Mouse (Mus musculus) cerebral cortex, adult 2 months (tissue): ENCODE results near the gene Olfr560.

Experiments
- WGBS: fragments of 180-500 bp; shearing (Covaris S2); methylation state at CpG from one replicate; pipeline ENCODE4 v1.1.7; 2018; 5-methylcytosine and 5-hydroxymethylcytosine counted together

Olfr560 gene

DNA sequence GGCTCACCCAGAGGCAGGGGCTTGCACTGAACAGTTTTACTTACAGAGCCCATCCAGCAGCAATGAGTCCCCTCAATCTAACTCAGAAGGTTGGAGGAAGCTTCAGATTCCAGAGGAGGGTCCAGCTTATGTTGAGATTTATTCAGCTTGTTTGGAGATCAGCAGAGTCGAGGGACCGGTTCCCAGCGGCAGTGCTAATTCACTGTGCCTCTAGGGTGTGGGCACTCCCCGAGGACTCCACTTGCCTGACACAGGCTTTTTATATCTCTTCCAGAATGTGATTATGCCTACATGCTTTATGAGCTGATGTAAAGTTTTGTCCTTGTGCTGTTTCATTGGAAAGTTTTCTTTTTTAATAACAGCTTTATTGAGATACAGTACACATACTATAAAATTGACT lies at the start of gene Olfr560, which contains the start of gene Olfr78:
Olfr560 (minus strand) TSS at position 101 of the 400 bp plus-strand sequence.
Olfr78 (minus strand) TSS at position 206 of the 400 bp plus-strand sequence.
- 59% methylated on average over 4 of the region's 4 CpGs for WGBS

DNA sequence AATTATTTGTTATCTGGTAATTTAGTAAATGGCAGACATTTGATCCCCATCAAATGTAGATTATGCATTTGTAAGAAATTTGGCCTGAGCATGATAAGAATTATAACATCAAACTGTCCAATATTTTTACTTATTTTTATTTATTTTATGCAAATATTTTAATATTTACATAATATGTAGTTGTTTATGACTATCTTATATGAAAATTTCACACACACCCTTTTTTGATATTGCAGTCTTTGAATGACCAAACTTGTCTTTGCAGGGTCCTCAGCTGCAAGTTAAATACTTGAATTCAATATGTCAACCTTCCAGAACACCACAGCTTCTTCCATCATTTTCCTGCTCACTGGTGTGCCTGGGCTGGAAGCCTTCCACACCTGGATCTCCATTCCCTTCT lies 44.0 kb upstream of the Olfr560 start, which contains the start of gene Olfr564:
Olfr564 (plus strand) TSS at position 301 of the 400 bp plus-strand sequence.

DNA sequence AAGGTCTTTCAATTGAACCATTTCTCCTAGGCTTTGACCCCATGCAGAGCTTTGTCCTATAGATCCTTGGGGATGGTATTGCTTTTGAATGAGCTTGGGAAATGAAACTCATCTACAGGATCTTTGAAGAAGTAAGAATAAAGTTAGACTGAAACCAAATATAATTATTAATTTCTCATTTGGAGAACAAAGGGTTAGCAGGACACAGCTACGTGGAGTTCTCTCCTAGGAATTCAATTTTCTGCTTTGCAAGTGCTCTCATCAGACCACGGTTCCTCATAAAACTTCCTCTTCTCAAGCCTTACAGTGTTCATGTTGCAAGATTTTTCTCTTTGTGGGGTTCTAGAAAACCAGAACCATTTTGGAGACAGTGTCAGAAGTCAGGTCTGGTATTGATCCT lies 11.8 kb upstream of the Olfr560 start, which contains the start of gene Olfr561:
Olfr561 (plus strand) TSS at position 301 of the 400 bp plus-strand sequence.
- 75% methylated on average over 2 of the region's 2 CpGs for WGBS

DNA sequence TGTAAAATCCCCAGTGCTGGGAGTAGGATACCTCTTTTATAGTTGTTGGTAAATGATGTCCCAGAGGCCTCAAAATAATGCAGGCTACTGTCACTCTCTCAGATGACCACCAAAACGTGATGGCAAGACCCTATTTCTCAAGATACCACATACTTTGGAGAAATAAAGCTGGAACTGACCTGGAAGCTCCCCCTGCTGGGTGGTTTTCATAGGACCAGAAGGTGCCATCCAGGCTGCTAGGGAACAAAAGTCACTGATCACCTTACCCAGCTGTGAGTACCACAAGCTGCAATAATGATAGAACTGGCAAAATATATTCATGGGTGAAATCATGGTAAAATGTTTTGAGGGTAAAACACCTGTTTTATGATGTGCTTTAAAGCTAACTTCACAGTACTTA lies 7.1 kb downstream of the Olfr560 start:
- 21% methylated on average over 1 of the region's 1 CpGs for WGBS

DNA sequence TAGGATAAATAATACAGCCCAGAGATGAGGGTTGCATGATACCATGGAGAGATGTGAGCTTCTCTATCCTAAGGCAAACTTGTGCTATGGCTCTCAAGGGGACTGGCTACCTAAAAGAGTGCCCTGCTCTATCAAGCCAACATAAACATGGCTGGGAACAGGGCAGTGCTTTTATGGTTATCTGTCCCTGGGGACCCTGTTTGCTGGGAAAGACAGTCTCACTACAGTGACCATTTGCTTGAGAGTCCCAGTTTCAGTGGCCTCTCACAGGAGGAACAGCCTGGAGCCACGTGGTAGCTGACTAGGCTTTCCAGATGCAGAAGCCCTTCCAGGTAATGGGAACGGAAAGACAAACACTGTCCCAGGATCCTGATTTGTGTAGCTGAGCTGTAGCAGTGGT lies 21.5 kb downstream of the Olfr560 start:
- WGBS: 69% methylated on average over 2 of the region's 2 CpGs

DNA sequence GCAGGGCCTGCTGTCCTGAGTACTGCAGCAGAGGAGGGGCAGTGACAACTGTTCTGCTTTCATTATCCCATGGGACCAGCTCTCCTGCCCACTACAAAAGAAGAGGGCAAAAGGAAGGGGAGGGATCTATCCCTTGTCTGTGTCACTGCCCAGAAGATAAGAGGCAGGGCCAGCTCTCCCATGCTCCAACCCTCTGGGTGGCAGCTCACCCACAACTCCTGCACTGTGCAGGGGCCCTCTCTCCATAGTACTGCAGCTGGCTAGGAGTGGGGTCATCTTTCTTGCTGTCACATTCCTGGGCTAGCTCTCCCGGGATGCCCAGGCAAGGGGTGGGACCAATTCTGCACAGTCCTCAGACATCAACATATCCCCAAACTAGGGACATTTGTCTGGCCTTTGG lies 25.4 kb downstream of the Olfr560 start:
- WGBS: 72% methylated on average over 1 of the region's 1 CpGs

DNA sequence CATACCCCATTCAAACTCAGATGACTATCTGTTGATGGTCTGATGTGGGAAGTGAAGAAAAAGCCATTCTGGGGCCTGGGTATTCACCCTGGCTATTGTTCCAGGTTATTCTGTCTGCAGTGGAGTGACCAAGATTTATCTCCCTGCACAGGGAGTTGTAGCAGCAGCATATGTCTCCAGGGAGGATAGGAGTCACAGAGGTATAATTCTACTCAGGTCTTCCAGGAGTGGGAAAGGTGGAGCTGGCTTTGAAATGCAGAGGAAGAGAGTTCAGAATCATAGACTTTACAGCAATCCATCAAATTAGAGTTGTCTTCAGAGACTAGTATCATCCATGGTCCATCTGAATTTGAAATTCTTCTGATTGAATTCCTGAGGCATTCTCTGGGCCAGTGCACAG lies 31.8 kb downstream of the Olfr560 start, which contains the start of gene Olfr559:
Olfr559 (minus strand) TSS at position 101 of the 400 bp plus-strand sequence.

DNA sequence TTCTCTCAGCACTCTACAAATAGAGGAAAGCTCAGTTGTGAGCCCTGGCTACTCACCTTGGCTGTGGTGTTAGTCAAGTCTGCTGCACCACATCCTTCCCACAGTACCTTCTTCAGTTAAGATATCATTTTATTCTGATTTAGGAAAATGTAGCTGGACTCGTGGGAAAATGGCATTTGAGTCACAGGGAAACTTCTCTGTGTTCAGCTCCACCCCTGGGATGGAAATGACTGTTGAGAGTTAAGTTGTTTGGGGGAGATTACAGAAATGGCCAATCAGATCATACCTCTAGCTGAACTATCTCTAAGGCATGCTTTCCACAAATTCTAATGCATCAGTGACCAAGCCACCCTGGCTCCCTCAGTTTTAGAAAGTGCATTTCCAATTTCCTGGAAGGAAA lies 40.2 kb downstream of the Olfr560 start, which contains the start of gene Olfr33:
Olfr33 (minus strand) TSS at position 101 of the 400 bp plus-strand sequence.
- WGBS: 35% methylated on average over 1 of the region's 1 CpGs

DNA sequence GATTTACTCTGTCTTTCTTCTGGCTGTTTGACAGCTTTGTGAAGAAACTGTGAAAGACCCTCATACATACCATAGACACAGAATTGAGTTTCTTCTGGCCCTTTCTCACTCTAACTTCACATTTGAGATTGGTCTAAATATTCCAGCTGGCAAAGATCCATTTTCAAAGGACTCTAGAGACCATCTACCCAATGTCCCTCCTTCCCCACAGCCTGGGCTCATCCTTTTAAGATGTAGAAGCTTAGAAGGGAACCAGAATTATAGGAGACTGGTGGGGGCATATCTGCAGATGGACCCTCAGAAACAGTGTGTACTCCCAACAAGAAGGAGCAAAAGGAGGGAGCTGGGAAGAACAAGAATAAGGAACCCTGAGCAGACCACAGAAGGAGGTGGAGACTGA lies 57.3 kb downstream of the Olfr560 start, which contains the start of gene Olfr558:
Olfr558 (plus strand) TSS at position 301 of the 400 bp plus-strand sequence.

